In the genomic region with DNA sequence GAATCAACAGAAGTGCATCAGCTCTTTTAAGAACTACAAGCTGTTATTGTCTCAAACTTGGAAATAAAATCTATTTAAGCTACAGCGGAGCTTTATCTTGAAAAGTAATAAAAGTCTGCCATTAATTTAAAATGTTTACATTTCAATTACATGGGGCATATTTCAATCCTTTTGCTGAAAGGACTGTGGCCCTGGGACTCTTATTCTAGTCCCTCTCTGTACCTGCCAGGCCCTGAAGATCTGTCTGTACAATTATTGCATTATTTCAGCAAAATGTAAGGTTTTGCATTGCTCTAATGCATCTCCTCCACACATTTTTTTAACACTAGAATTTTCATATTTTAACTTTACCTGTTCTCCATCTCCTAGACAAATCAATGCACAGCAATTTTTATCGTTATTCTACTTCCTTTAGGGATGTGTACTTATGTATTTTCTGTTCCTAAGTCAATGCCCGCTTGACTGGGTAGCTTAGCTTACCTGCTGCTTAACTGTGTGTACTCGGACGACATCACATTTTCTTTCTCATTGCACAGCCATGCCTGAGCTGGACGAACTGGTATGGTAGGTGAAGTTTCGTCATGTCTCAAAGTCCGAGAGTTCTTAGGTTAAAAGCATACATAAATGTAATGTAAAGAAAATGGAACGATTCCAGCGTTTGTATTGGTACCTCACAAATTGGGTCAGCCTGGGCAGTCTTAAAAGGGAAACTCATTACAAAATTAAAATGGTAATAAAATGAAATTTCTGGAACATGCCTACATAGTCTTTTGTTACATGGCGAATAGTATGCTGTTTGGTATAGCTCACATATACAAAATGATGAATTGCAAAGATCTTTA, we compare ENCODE assay signal across 19 mouse cellular contexts.
DNase-seq lines count a peak whose midpoint lies in the region; ATAC-seq and TF ChIP-seq lines count a peak whose summit lies in the region.
"Had no signal": no experiment of that assay in that cellular context is flagged by ENCODE, and none has a peak within 500 bp of the region (broad histone marks: within the 10 kb centered on the region; RNA-seq: fewer than 3 reads in every experiment).

No protein-coding gene starts in this region.

- no peaks in the 10 kb centered on the region for H3K27me3 ChIP-seq in kidney, embryonic 14.5 days (ENCODE audit: control insufficient read depth, insufficient read depth, low read length)
- no peaks in the 10 kb centered on the region for H3K27me3 ChIP-seq in lung, embryonic 14.5 days (ENCODE audit: insufficient read depth, low read length)
- H3K27me3 ChIP-seq in intestine, embryonic 16.5 days (replicated peaks; ENCODE audit: control insufficient read depth, insufficient read depth, low read length) = no peaks in the 10 kb centered on the region
- no peaks in the 10 kb centered on the region for H3K27me3 ChIP-seq in stomach, embryonic 16.5 days (ENCODE audit: control insufficient read depth, insufficient read depth, low read length)
- no peaks in the 10 kb centered on the region for H3K27me3 ChIP-seq in forebrain, embryonic 13.5 days
- H3K27me3 ChIP-seq: heart, embryonic 15.5 days; hindbrain, embryonic 15.5 days had no signal

- peak overlapping the region; percentile 3; the same call in 1 of the 2 replicates for H3K27ac ChIP-seq in kidney, embryonic 14.5 days (ENCODE audit: low read depth, low read length)
- no peak overlapping the region for H3K27ac ChIP-seq in lung, embryonic 14.5 days (ENCODE audit: low read depth)
- no peak overlapping the region for H3K27ac ChIP-seq in intestine, embryonic 16.5 days (ENCODE audit: low read length)
- no peak overlapping the region for H3K27ac ChIP-seq in stomach, embryonic 16.5 days (ENCODE audit: low read length)
- H3K27ac ChIP-seq in forebrain, embryonic 13.5 days = no peak overlapping the region
- H3K27ac ChIP-seq: heart, adult 2 months; heart, embryonic 15.5 days; hindbrain, embryonic 15.5 days had no signal

- no peak overlapping the region for H3K4me3 ChIP-seq in kidney, embryonic 14.5 days (ENCODE audit: low read length)
- no peak overlapping the region for H3K4me3 ChIP-seq in lung, embryonic 14.5 days (ENCODE audit: low read depth, low read length)
- no peak overlapping the region for H3K4me3 ChIP-seq in intestine, embryonic 16.5 days (ENCODE audit: low read length)
- H3K4me3 ChIP-seq in stomach, embryonic 16.5 days (replicated peaks; ENCODE audit: low read length) = no peak overlapping the region
- no peak overlapping the region for H3K4me3 ChIP-seq in forebrain, embryonic 13.5 days
- H3K4me3 ChIP-seq: heart, adult 2 months; heart, embryonic 15.5 days; hindbrain, embryonic 15.5 days had no signal

- no peaks in the 10 kb centered on the region for H3K36me3 ChIP-seq in kidney, embryonic 14.5 days (ENCODE audit: control insufficient read depth, insufficient read depth, low read length)
- H3K36me3 ChIP-seq in lung, embryonic 14.5 days (ENCODE audit: insufficient read depth) = no peaks in the 10 kb centered on the region
- no peaks in the 10 kb centered on the region for H3K36me3 ChIP-seq in intestine, embryonic 16.5 days (ENCODE audit: control insufficient read depth, insufficient read depth, low read length)
- H3K36me3 ChIP-seq in stomach, embryonic 16.5 days (ENCODE audit: control insufficient read depth, insufficient read depth, low read length) = no peaks in the 10 kb centered on the region
- H3K36me3 ChIP-seq in forebrain, embryonic 13.5 days (ENCODE audit: poor library complexity, severe bottlenecking) = no peaks in the 10 kb centered on the region
- H3K36me3 ChIP-seq: heart, embryonic 15.5 days; hindbrain, embryonic 15.5 days had no signal

- no peaks in the 10 kb centered on the region for H3K9me3 ChIP-seq in kidney, embryonic 14.5 days (ENCODE audit: control insufficient read depth, low read length)
- no peaks in the 10 kb centered on the region for H3K9me3 ChIP-seq in lung, embryonic 14.5 days (ENCODE audit: low read depth, low read length)
- no peaks in the 10 kb centered on the region for H3K9me3 ChIP-seq in intestine, embryonic 16.5 days (ENCODE audit: control insufficient read depth, low read length)
- H3K9me3 ChIP-seq in stomach, embryonic 16.5 days (replicated peaks; ENCODE audit: control insufficient read depth, low read length) = no peaks in the 10 kb centered on the region
- H3K9me3 ChIP-seq in forebrain, embryonic 13.5 days (replicated peaks) = no peaks in the 10 kb centered on the region
- H3K9me3 ChIP-seq: heart, embryonic 15.5 days; hindbrain, embryonic 15.5 days had no signal

- H3K9ac ChIP-seq in kidney, embryonic 14.5 days (ENCODE audit: low read depth, low read length) = no peak overlapping the region
- H3K9ac ChIP-seq in lung, embryonic 14.5 days = no peak overlapping the region
- no peak overlapping the region for H3K9ac ChIP-seq in intestine, embryonic 16.5 days (ENCODE audit: low read depth, low read length)
- no peak overlapping the region for H3K9ac ChIP-seq in stomach, embryonic 16.5 days (ENCODE audit: low read length)
- H3K9ac ChIP-seq in forebrain, embryonic 13.5 days = no peak overlapping the region
- H3K9ac ChIP-seq: forebrain, postnatal 0 days; heart, embryonic 15.5 days; hindbrain, embryonic 15.5 days had no signal

- H3K4me1 ChIP-seq in kidney, embryonic 14.5 days (ENCODE audit: control insufficient read depth, insufficient read depth, low read length) = no peaks in the 10 kb centered on the region
- no peaks in the 10 kb centered on the region for H3K4me1 ChIP-seq in lung, embryonic 14.5 days (ENCODE audit: insufficient read depth)
- H3K4me1 ChIP-seq in intestine, embryonic 16.5 days (ENCODE audit: control insufficient read depth, insufficient read depth, low read length) = no peaks in the 10 kb centered on the region; the same call in 1 of the 2 replicates
- peaks cover 3% of the 10 kb centered on the region; the same call in 1 of the 2 replicates for H3K4me1 ChIP-seq in stomach, embryonic 16.5 days (ENCODE audit: control insufficient read depth, insufficient read depth, low read length)
- no peaks in the 10 kb centered on the region for H3K4me1 ChIP-seq in forebrain, embryonic 13.5 days
- H3K4me1 ChIP-seq: heart, embryonic 15.5 days; hindbrain, embryonic 15.5 days had no signal

- DNase-seq in kidney, postnatal 10 days = no peak
- peak; percentile 5 for DNase-seq in lung, embryonic 14.5 days
- no peak for DNase-seq in lung, postnatal 25 days (ENCODE audit: low spot score)
- DNase-seq in adrenal gland, adult (ENCODE audit: inconsistent age in 2 of 2, low spot score in 1 of 2) = no peak
- DNase-seq: adrenal gland, postnatal 14 days; cerebellum, adult 11-12 months; cerebellum, adult 9-10 months; cerebellum, postnatal 25 days; forebrain, postnatal 0 days; gastrocnemius, postnatal 14 days; heart, adult 2 months; heart, postnatal 14 days had no signal

- WGBS in kidney, embryonic 14.5 days = 52% methylated on average over 11 of the region's 11 CpGs
- 53% methylated on average over 11 of the region's 11 CpGs for WGBS in lung, embryonic 14.5 days
- 51% methylated on average over 11 of the region's 11 CpGs for WGBS in intestine, embryonic 16.5 days
- WGBS in stomach, embryonic 16.5 days = 45% methylated on average over 11 of the region's 11 CpGs
- WGBS in forebrain, embryonic 13.5 days = 82% methylated on average over 11 of the region's 11 CpGs

- no peak for TF ChIP-seq CTCF in lung, embryonic 14.5 days (IDR thresholded peaks at IDR 0.05; ENCODE audit: low read depth)

- ATAC-seq in kidney, embryonic 14.5 days (ENCODE audit: low FRiP score, low TSS enrichment) = peak; percentile 74; the same call in 1 of the 2 replicates
- ATAC-seq in lung, embryonic 14.5 days (ENCODE audit: insufficient read depth) = no peak
- ATAC-seq in intestine, embryonic 16.5 days = peak; percentile 99
- ATAC-seq in stomach, embryonic 16.5 days (ENCODE audit: insufficient read depth, low FRiP score) = peak; percentile 79; the same call in 1 of the 2 replicates
- no peak for ATAC-seq in forebrain, embryonic 13.5 days
- ATAC-seq: forebrain, postnatal 0 days had no signal

- H3K4me2 ChIP-seq in kidney, embryonic 14.5 days (replicated peaks; ENCODE audit: low read depth, low read length) = no peak overlapping the region
- no peak overlapping the region for H3K4me2 ChIP-seq in lung, embryonic 14.5 days
- peak overlapping the region; percentile 38; the same call in 1 of the 2 replicates for H3K4me2 ChIP-seq in intestine, embryonic 16.5 days (ENCODE audit: low read depth, low read length)
- peak overlapping the region; percentile 23 for H3K4me2 ChIP-seq in stomach, embryonic 16.5 days (ENCODE audit: low read depth, low read length)
- H3K4me2 ChIP-seq in forebrain, embryonic 13.5 days = no peak overlapping the region
- H3K4me2 ChIP-seq: heart, embryonic 11.5 days; heart, embryonic 15.5 days; hindbrain, embryonic 15.5 days had no signal

Comparison
In these comparisons a context has a peak if more than half of its experiments do, and no peak if none do; other contexts are left out.
1. ATAC-seq: peak in kidney, embryonic 14.5 days (single experiment), intestine, embryonic 16.5 days (single experiment) and stomach, embryonic 16.5 days (single experiment); none in lung, embryonic 14.5 days (single experiment) and forebrain, embryonic 13.5 days (single experiment).
2. H3K4me2 ChIP-seq: peak in intestine, embryonic 16.5 days (single experiment) and stomach, embryonic 16.5 days (single experiment); none in kidney, embryonic 14.5 days (single experiment), lung, embryonic 14.5 days (single experiment) and forebrain, embryonic 13.5 days (single experiment).